Mouse (Mus musculus): ENCODE data around the gene Ticam1. TPM values are rescaled to one million over a fixed set of nuclear protein-coding genes. Genes with fewer than 3 reads are reported as not detected.

The Ticam1 gene
- total RNA-seq, 2 experiments from 2014 or later = 6.1 to 7.1 TPM

GRCm38 (mm10) chr17:56285995-56286394, 9.4 kb upstream of the Ticam1 start:
- Histone ChIP-seq H3K27ac (no peak overlapping the region), H3K4me3 (no peak overlapping the region)
- no peak for TF ChIP-seq CTCF (conservative IDR thresholded peaks at IDR 0.05)
- no peak for DNase-seq (ENCODE audit: low spot score in 2 of 2)

GRCm38 (mm10) chr17:56283316-56283715, 6.7 kb upstream of the Ticam1 start:
- TF ChIP-seq CTCF (conservative IDR thresholded peaks at IDR 0.05) = peak; percentile 20; the same call in 1 of the 2 replicates
- no peak overlapping the region for H3K4me3 ChIP-seq
- DNase-seq (ENCODE audit: low spot score in 2 of 2) = peak; percentile 52 to 57
- peak overlapping the region; percentile 90 for H3K27ac ChIP-seq

GRCm38 (mm10) chr17:56282802-56283201, 6.2 kb upstream of the Ticam1 start:
- H3K27ac ChIP-seq = peak overlapping the region; percentile 90
- no peak overlapping the region for H3K4me3 ChIP-seq
- TF ChIP-seq CTCF (conservative IDR thresholded peaks at IDR 0.05) = no peak
- peak; percentile 49 to 59 for DNase-seq (ENCODE audit: low spot score in 2 of 2)

- TF ChIP-seq CTCF (conservative IDR thresholded peaks at IDR 0.05) = no peak
- no peak for DNase-seq (ENCODE audit: low spot score in 2 of 2)
- Histone ChIP-seq H3K4me3 (no peak overlapping the region), H3K27ac (peak overlapping the region; percentile 70; the same call in 1 of the 2 replicates)
These were observed 4.6 kb upstream of the Ticam1 start for GRCm38 (mm10) chr17:56281193-56281592.

GRCm38 (mm10) chr17:56279481-56280155, 3.0 kb upstream of the Ticam1 start:
- TF ChIP-seq CTCF (conservative IDR thresholded peaks at IDR 0.05) = no peak
- Histone ChIP-seq H3K4me3 (no peak overlapping the region), H3K27ac (no peak overlapping the region)
- DNase-seq (ENCODE audit: low spot score in 2 of 2) = no peak

- no peak overlapping the region for H3K4me3 ChIP-seq
- DNase-seq (ENCODE audit: low spot score in 2 of 2) = no peak
- H3K27ac ChIP-seq = no peak overlapping the region
- no peak for TF ChIP-seq CTCF (conservative IDR thresholded peaks at IDR 0.05)
These were observed 1.8 kb upstream of the Ticam1 start for GRCm38 (mm10) chr17:56278340-56278739.

- Histone ChIP-seq H3K27ac (peak overlapping the region; percentile 90), H3K4me3 (no peak overlapping the region; the same call in 1 of the 2 replicates)
- DNase-seq (ENCODE audit: low spot score in 2 of 2) = no peak
- no peak for TF ChIP-seq CTCF (conservative IDR thresholded peaks at IDR 0.05)
These were observed 944 bp upstream of the Ticam1 start for GRCm38 (mm10) chr17:56277567-56277893.

GRCm38 (mm10) chr17:56275842-56276480, 625 bp downstream of the Ticam1 start:
- peak overlapping the region; percentile 62 for H3K4me3 ChIP-seq
- TF ChIP-seq CTCF (conservative IDR thresholded peaks at IDR 0.05) = no peak
- H3K27ac ChIP-seq = peak overlapping the region; percentile 90
- DNase-seq (ENCODE audit: low spot score in 2 of 2) = no peak

- H3K27ac ChIP-seq = peak overlapping the region; percentile 37; the same call in 1 of the 2 replicates
- no peak for TF ChIP-seq CTCF (conservative IDR thresholded peaks at IDR 0.05)
- DNase-seq (ENCODE audit: low spot score in 2 of 2) = no peak
- H3K4me3 ChIP-seq = no peak overlapping the region
These were observed 2.6 kb downstream of the Ticam1 start for GRCm38 (mm10) chr17:56273986-56274385.

- no peak for TF ChIP-seq CTCF (conservative IDR thresholded peaks at IDR 0.05)
- peak overlapping the region; percentile 37; the same call in 1 of the 2 replicates for H3K27ac ChIP-seq
- H3K4me3 ChIP-seq = no peak overlapping the region
- DNase-seq (ENCODE audit: low spot score in 2 of 2) = no peak
These were observed 3.1 kb downstream of the Ticam1 start for GRCm38 (mm10) chr17:56273482-56273881.

GRCm38 (mm10) chr17:56272644-56273043, 3.9 kb downstream of the Ticam1 start:
- no peak for DNase-seq (ENCODE audit: low spot score in 2 of 2)
- TF ChIP-seq CTCF (conservative IDR thresholded peaks at IDR 0.05) = no peak
- H3K4me3 ChIP-seq = no peak overlapping the region

GRCm38 (mm10) chr17:56271609-56272253, 4.9 kb downstream of the Ticam1 start:
- H3K4me3 ChIP-seq = no peak overlapping the region
- H3K27ac ChIP-seq = no peak overlapping the region
- no peak for TF ChIP-seq CTCF (conservative IDR thresholded peaks at IDR 0.05)
- DNase-seq (ENCODE audit: low spot score in 2 of 2) = no peak

More at GRCm38 (mm10) chr17:56272644-56273043, 3.9 kb downstream of the Ticam1 start:
- H3K27ac ChIP-seq = no peak overlapping the region

- Histone ChIP-seq H3K27ac (peak overlapping the region; percentile 93), H3K4me3 (peak overlapping the region; percentile 59)
- TF ChIP-seq CTCF (conservative IDR thresholded peaks at IDR 0.05) = no peak
- DNase-seq (ENCODE audit: low spot score in 2 of 2) = no peak
These were observed 6.8 kb downstream of the Ticam1 start for GRCm38 (mm10) chr17:56269741-56270140.
